In the genomic region with DNA sequence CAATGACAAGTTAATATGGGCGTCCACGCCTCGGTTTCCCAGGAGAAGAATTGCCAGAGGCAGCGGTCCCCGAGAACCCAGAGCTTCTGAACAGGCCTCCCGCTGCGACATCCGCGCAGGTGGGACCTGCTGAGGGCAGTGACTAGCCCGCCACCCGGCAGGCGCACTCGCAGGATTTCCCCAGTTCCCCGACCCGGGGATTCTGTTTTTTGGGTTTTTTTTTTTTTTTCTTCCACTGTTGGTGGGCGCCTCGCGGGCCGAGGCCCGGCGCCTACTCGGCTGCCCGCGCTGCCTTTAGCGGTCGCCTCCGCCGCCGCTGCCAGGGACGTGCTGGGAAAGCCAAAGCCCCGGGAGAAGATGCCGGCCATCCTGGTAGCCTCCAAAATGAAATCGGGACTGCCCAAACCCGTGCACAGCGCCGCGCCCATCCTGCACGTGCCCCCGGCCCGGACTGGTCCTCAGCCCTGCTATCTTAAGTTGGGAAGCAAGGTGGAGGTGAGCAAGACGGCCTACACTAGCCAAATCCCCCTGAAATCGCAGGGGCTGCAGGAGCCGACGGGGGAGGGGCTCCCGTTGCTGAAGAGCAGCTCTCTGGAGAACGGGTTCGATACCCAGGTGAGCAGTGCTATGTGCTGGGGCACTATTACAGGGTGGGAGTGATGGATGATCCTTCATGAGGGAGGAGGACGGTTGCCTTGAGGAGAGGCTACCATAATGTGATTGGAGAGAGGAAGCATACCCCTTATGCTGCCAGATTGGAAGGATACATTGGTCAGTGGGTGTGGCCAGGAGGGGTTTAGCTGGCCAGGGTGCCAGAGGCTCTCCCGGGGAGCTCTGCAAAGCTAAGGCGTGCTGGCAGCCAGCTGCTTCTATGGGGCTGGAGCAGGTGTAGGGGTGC, we compare ENCODE assay signal across 8 mouse cellular contexts.
DNase-seq lines count a peak whose midpoint lies in the region; ATAC-seq and TF ChIP-seq lines count a peak whose summit lies in the region.

No protein-coding gene starts in this region.

- DNase-seq in A20 (ENCODE audit: low read depth, low spot score), result peak; percentile 62
- no peak for DNase-seq in lung, postnatal 0 days (ENCODE audit: low spot score)
- DNase-seq in thymus, postnatal 14 days, result peak; percentile 42
- no peak for DNase-seq in frontal cortex, postnatal 14 days (ENCODE audit: low spot score in 2 of 2)

- H3K9ac ChIP-seq in hindbrain, embryonic 13.5 days, result peak overlapping the region; percentile 81
- peak overlapping the region; percentile 29; the same call in 1 of the 2 replicates for H3K9ac ChIP-seq in lung, postnatal 0 days (replicated peaks; ENCODE audit: low read depth)

- peaks cover 23% of the 10 kb centered on the region for H3K4me1 ChIP-seq in erythroblast, embryonic 14.5 days (ENCODE audit: control insufficient read depth)
- peaks cover 2% of the 10 kb centered on the region; the same call in 1 of the 2 replicates for H3K4me1 ChIP-seq in cortical plate, adult 2 months (ENCODE audit: control insufficient read depth, insufficient read depth, low read length)
- H3K4me1 ChIP-seq in hindbrain, embryonic 13.5 days (replicated peaks), result peaks cover 59% of the 10 kb centered on the region
- peaks cover 17% of the 10 kb centered on the region; the same call in 1 of the 2 replicates for H3K4me1 ChIP-seq in lung, postnatal 0 days (ENCODE audit: insufficient read depth, low read depth, low read length)

- no peak for TF ChIP-seq CTCF in cortical plate, adult 2 months (IDR thresholded peaks at IDR 0.05; ENCODE audit: extremely low read depth, insufficient read depth, low read length)
- TF ChIP-seq CTCF in lung, postnatal 0 days (IDR thresholded peaks at IDR 0.05), result no peak

- H3K36me3 ChIP-seq in erythroblast, embryonic 14.5 days (ENCODE audit: control insufficient read depth), result no peaks in the 10 kb centered on the region
- no peaks in the 10 kb centered on the region for H3K36me3 ChIP-seq in hindbrain, embryonic 13.5 days
- no peaks in the 10 kb centered on the region for H3K36me3 ChIP-seq in lung, postnatal 0 days (ENCODE audit: insufficient read depth, low read length)

- H3K27me3 ChIP-seq in erythroblast, embryonic 14.5 days (ENCODE audit: control insufficient read depth), result peaks cover 68% of the 10 kb centered on the region
- H3K27me3 ChIP-seq in hindbrain, embryonic 13.5 days, result peaks cover 27% of the 10 kb centered on the region
- H3K27me3 ChIP-seq in lung, postnatal 0 days (replicated peaks; ENCODE audit: insufficient read depth, low read length), result no peaks in the 10 kb centered on the region

- H3K4me3 ChIP-seq in erythroblast, embryonic 14.5 days (replicated peaks), result peak overlapping the region; percentile 66
- H3K4me3 ChIP-seq in cortical plate, adult 2 months (ENCODE audit: insufficient read depth, low read length), result peak overlapping the region; percentile 85
- peak overlapping the region; percentile 63 for H3K4me3 ChIP-seq in hindbrain, embryonic 13.5 days
- H3K4me3 ChIP-seq in lung, postnatal 0 days (ENCODE audit: low read depth, low read length), result peak overlapping the region; percentile 52

- H3K27ac ChIP-seq in cortical plate, adult 2 months (ENCODE audit: insufficient read depth, low read length), result peak overlapping the region; percentile 92
- peak overlapping the region; percentile 87 for H3K27ac ChIP-seq in hindbrain, embryonic 13.5 days
- H3K27ac ChIP-seq in lung, postnatal 0 days (ENCODE audit: low read length), result 0 out of 2 replicates have a peak overlapping the region, but pooled peaks have one; percentile 43

- TF ChIP-seq EP300 in lung, postnatal 0 days (IDR thresholded peaks at IDR 0.05), result no peak

- peaks cover 2% of the 10 kb centered on the region; the same call in 1 of the 2 replicates for H3K9me3 ChIP-seq in erythroblast, embryonic 14.5 days (ENCODE audit: control insufficient read depth, low read length)
- H3K9me3 ChIP-seq in hindbrain, embryonic 13.5 days, result no peaks in the 10 kb centered on the region
- H3K9me3 ChIP-seq in lung, postnatal 0 days (ENCODE audit: low read length), result no peaks in the 10 kb centered on the region

- H3K4me2 ChIP-seq in hindbrain, embryonic 13.5 days, result peak overlapping the region; percentile 97
- peak overlapping the region; percentile 88 for H3K4me2 ChIP-seq in lung, postnatal 0 days (replicated peaks; ENCODE audit: low read depth, low read length)

- ATAC-seq in erythroblast, adult 5-6 weeks (replicated peaks; ENCODE audit: low FRiP score, poor library complexity, severe bottlenecking), result no peak
- ATAC-seq in hindbrain, embryonic 13.5 days (ENCODE audit: low FRiP score), result 0 out of 2 replicates have a peak, but pooled peaks have one; percentile 1
- no peak for ATAC-seq in lung, postnatal 0 days

- WGBS in hindbrain, embryonic 13.5 days, result 2% methylated on average over 50 of the region's 50 CpGs
- 2% methylated on average over 50 of the region's 50 CpGs for WGBS in lung, postnatal 0 days

- TF ChIP-seq POLR2A in cortical plate, adult 2 months (IDR thresholded peaks at IDR 0.05; ENCODE audit: extremely low read depth, insufficient read depth, low read length), result peak; percentile 40; the same call in 1 of the 2 replicates

Comparison
In these comparisons a context has a peak if more than half of its experiments do, and no peak if none do; other contexts are left out.
1. DNase-seq: peak in A20 (single experiment) and thymus, postnatal 14 days (single experiment); none in lung, postnatal 0 days (single experiment) and frontal cortex, postnatal 14 days (0 of 2).
2. Peak in every context shown above with its lines, with median percentiles within 50 percentile points of each other: H3K4me3 ChIP-seq and H3K27ac ChIP-seq.